Mouse (Mus musculus): ENCODE measurements around the gene Nup54. TPM values are rescaled to one million over a fixed set of nuclear protein-coding genes. Genes with fewer than 3 reads are reported as not detected.

The Nup54 gene
- polyA plus RNA-seq, 2 experiments, result 20.7 to 31.9 TPM

DNA sequence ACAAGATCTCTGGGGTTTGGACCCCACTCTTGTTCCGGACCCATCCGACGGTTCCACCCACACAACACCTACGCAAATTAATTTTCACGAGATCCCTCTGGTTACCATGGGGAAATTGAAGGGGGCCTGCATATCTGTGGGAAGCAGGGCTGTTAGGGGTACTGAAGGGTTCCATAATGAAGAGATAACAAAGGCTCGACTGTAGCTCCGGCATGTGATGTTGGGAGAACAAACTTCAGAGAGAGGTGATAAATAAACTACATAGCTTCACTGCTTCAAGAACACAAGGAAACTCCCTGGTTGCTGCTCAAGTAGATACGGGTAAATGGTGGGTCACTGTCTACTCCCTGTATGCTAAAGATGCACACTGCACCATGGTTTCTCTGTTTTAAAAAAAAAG lies 3.5 kb upstream of the Nup54 start:
- Histone ChIP-seq H3K4me2 (ENCODE audit: low read depth) (no peak overlapping the region), H3K36me3 (replicated peaks; ENCODE audit: control insufficient read depth, insufficient read depth, low read depth) (no peaks in the 10 kb centered on the region), H3K27ac (no peak overlapping the region), H3K9me3 (ENCODE audit: control insufficient read depth, low read length) (no peaks in the 10 kb centered on the region), H3K27me3 (ENCODE audit: control insufficient read depth, insufficient read depth, low read length) (no peaks in the 10 kb centered on the region), H3K4me1 (replicated peaks; ENCODE audit: control insufficient read depth in 2 of 2, insufficient read depth in 2 of 2, low read length in 1 of 2) (peaks cover 10 to 18% of the 10 kb centered on the region in 2 experiments), H3K4me3 (ENCODE audit: insufficient read depth in 1 of 2, low read depth in 2 of 2, low read length in 2 of 2) (no peak overlapping the region), H3K9ac (replicated peaks) (no peak overlapping the region)
- TF ChIP-seq CTCF (IDR thresholded peaks at IDR 0.05; ENCODE audit: low read depth) (no peak), EP300 (IDR thresholded peaks at IDR 0.05; ENCODE audit: low read depth) (0 out of 2 replicates have a peak, but pooled peaks have one; percentile 18)
- 36% methylated on average over 8 of the region's 8 CpGs for WGBS (ENCODE audit: insufficient replicate concordance)
- DNase-seq (ENCODE audit: low read depth in 3 of 3, low spot score in 3 of 3) (peak in 1 of 3 experiments; percentile 22), ATAC-seq (ENCODE audit: insufficient read depth) (no peak)

DNA sequence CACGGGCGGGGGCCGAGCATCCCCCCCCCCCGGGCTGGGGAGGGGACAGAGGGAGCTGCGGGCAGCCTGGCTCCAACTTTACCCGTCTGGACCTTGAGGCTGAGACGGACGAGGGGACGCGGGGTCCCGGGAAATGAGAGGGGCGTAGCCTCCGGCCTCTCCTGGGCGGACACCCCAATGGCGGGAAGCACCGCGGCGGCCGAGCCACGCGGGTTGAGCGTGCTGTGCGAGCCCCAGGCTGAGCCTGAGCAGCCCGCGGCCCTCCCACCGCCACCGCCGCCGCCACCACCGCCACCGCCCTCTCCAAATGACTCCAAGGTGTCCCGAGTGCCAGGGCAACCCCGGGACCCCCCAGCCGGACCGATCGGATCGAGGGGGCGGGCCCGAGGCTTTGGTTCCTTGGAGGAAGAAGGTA lies 441 bp downstream of the Nup54 start:
- H3K36me3 ChIP-seq (replicated peaks; ENCODE audit: control insufficient read depth, insufficient read depth, low read depth), result no peaks in the 10 kb centered on the region; the same call in 1 of the 2 replicates
- H3K27ac ChIP-seq, result peak overlapping the region; percentile 58
- WGBS (ENCODE audit: insufficient replicate concordance), result 0% methylated on average over 33 of the region's 39 CpGs
- TF ChIP-seq CTCF (IDR thresholded peaks at IDR 0.05; ENCODE audit: low read depth) (no peak), EP300 (IDR thresholded peaks at IDR 0.05; ENCODE audit: low read depth) (no peak)
- peaks cover 10 to 16% of the 10 kb centered on the region in 2 experiments for H3K4me1 ChIP-seq (replicated peaks; ENCODE audit: control insufficient read depth in 2 of 2, insufficient read depth in 2 of 2, low read length in 1 of 2)
- H3K4me3 ChIP-seq (ENCODE audit: insufficient read depth in 1 of 2, low read depth in 2 of 2, low read length in 2 of 2), result peak overlapping the region; percentile 90 to 93
- DNase-seq (ENCODE audit: low read depth in 3 of 3, low spot score in 3 of 3), result peak; percentile 33 to 41 (median 36)
- H3K27me3 ChIP-seq (ENCODE audit: control insufficient read depth, insufficient read depth, low read length), result no peaks in the 10 kb centered on the region
- peak; percentile 80 for ATAC-seq (ENCODE audit: insufficient read depth)
- H3K9ac ChIP-seq (replicated peaks), result peak overlapping the region; percentile 89
- H3K4me2 ChIP-seq (ENCODE audit: low read depth), result peak overlapping the region; percentile 94
- no peaks in the 10 kb centered on the region for H3K9me3 ChIP-seq (ENCODE audit: control insufficient read depth, low read length)

DNA sequence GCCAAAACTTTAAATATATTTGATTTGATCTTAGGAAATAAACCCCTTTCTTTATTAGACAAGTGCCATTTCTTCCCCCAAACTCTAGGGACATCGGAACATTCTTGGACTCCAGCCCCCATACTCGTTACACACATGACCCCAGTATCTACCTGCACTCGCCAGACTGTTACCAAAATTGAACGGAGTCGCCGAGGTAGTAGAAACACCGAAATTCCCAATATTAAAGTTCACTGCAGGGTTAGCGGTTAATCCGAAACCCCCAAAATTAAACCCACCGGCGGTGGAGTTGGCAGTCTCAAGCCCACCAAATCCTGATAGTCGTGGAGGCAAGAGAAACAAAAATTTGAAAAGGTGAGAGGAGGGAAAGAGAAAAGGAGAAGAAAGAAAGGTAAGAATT lies 949 bp downstream of the Nup54 start:
- Histone ChIP-seq H3K27me3 (ENCODE audit: control insufficient read depth, insufficient read depth, low read length) (no peaks in the 10 kb centered on the region), H3K36me3 (replicated peaks; ENCODE audit: control insufficient read depth, insufficient read depth, low read depth) (peaks cover 2% of the 10 kb centered on the region), H3K9me3 (ENCODE audit: control insufficient read depth, low read length) (no peaks in the 10 kb centered on the region), H3K4me1 (replicated peaks; ENCODE audit: control insufficient read depth in 2 of 2, insufficient read depth in 2 of 2, low read length in 1 of 2) (peaks cover 10 to 16% of the 10 kb centered on the region in 2 experiments), H3K27ac (peak overlapping the region; percentile 58), H3K4me3 (ENCODE audit: insufficient read depth in 1 of 2, low read depth in 2 of 2, low read length in 2 of 2) (peak overlapping the region; percentile 90 to 93), H3K4me2 (ENCODE audit: low read depth) (peak overlapping the region; percentile 94), H3K9ac (replicated peaks) (peak overlapping the region; percentile 89)
- no peak for DNase-seq (ENCODE audit: low read depth in 3 of 3, low spot score in 3 of 3)
- ATAC-seq (ENCODE audit: insufficient read depth), result no peak
- TF ChIP-seq CTCF (IDR thresholded peaks at IDR 0.05; ENCODE audit: low read depth) (no peak), EP300 (IDR thresholded peaks at IDR 0.05; ENCODE audit: low read depth) (no peak)
- WGBS (ENCODE audit: insufficient replicate concordance), result under 1% methylated on average over 12 of the region's 12 CpGs

DNA sequence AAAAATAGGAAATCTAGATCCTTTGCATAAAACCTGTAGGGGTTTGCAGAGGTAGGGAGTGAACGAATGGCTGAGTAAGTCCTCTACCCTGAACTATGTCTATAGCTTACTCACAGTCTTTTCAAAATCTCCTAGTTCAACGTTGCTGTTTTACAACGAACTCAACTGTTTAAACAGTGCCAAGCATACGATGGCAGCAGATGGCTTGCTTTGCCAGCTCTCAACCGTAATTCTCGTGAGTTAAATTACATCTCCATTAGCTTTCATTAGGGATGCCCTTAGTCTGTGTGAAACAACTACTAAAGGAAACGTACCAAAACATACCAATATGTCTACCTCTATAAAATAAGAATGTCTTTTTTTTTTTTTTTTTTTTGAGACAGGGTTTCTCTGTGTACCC lies 3.4 kb downstream of the Nup54 start:
- 79% methylated on average over 7 of the region's 7 CpGs for WGBS (ENCODE audit: insufficient replicate concordance)
- H3K4me3 ChIP-seq (ENCODE audit: insufficient read depth in 1 of 2, low read depth in 2 of 2, low read length in 2 of 2), result no peak overlapping the region
- peaks cover 25% of the 10 kb centered on the region for H3K36me3 ChIP-seq (replicated peaks; ENCODE audit: control insufficient read depth, insufficient read depth, low read depth)
- no peak for ATAC-seq (ENCODE audit: insufficient read depth)
- H3K9ac ChIP-seq (replicated peaks), result no peak overlapping the region
- no peak overlapping the region for H3K4me2 ChIP-seq (ENCODE audit: low read depth)
- H3K4me1 ChIP-seq (replicated peaks; ENCODE audit: control insufficient read depth in 2 of 2, insufficient read depth in 2 of 2, low read length in 1 of 2), result peaks cover 6 to 7% of the 10 kb centered on the region in 2 experiments
- H3K27ac ChIP-seq, result no peak overlapping the region
- no peaks in the 10 kb centered on the region for H3K27me3 ChIP-seq (ENCODE audit: control insufficient read depth, insufficient read depth, low read length)
- DNase-seq (ENCODE audit: low read depth in 3 of 3, low spot score in 3 of 3), result no peak
- TF ChIP-seq EP300 (IDR thresholded peaks at IDR 0.05; ENCODE audit: low read depth) (no peak), CTCF (IDR thresholded peaks at IDR 0.05; ENCODE audit: low read depth) (no peak)
- no peaks in the 10 kb centered on the region for H3K9me3 ChIP-seq (ENCODE audit: control insufficient read depth, low read length)

DNA sequence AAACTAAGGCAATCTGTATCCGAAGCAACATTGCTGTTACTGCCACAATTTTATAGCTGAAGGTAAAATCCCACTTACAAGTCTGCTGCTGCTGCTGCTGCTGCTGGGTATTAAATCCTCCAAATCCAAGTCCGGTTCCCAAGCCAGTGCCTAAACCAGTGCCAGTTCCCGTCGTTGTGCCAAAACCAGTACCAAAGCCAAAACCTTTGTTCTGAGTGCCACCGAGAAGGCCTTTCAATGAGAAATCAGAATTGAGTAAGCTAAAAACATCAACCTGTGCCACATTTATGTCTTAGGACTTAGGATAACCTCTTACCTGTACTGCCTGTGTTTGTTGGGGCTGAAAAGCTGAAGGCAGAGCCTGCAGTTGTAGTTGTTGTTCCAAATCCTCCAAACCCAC lies 4.3 kb downstream of the Nup54 start:
- Histone ChIP-seq H3K4me3 (ENCODE audit: insufficient read depth in 1 of 2, low read depth in 2 of 2, low read length in 2 of 2) (no peak overlapping the region), H3K4me1 (replicated peaks; ENCODE audit: control insufficient read depth in 2 of 2, insufficient read depth in 2 of 2, low read length in 1 of 2) (peaks cover 6 to 7% of the 10 kb centered on the region in 2 experiments), H3K4me2 (ENCODE audit: low read depth) (no peak overlapping the region), H3K36me3 (replicated peaks; ENCODE audit: control insufficient read depth, insufficient read depth, low read depth) (peaks cover 25% of the 10 kb centered on the region), H3K9ac (replicated peaks) (no peak overlapping the region), H3K9me3 (ENCODE audit: control insufficient read depth, low read length) (no peaks in the 10 kb centered on the region), H3K27me3 (ENCODE audit: control insufficient read depth, insufficient read depth, low read length) (no peaks in the 10 kb centered on the region), H3K27ac (no peak overlapping the region)
- DNase-seq (ENCODE audit: low read depth in 3 of 3, low spot score in 3 of 3) (no peak), ATAC-seq (ENCODE audit: insufficient read depth) (no peak)
- WGBS (ENCODE audit: insufficient replicate concordance), result 89% methylated on average over 5 of the region's 5 CpGs
- TF ChIP-seq CTCF (IDR thresholded peaks at IDR 0.05; ENCODE audit: low read depth) (no peak), EP300 (IDR thresholded peaks at IDR 0.05; ENCODE audit: low read depth) (no peak)
